Mouse (Mus musculus) adrenal gland, adult 8-10 months (tissue): ENCODE data around the gene Iqsec1. TPM values are rescaled to one million over a fixed set of nuclear protein-coding genes. Genes with fewer than 3 reads are reported as not detected.
A peak's percentile ranks its signal among the peaks of the same experiment; 100 is the strongest.

Experiments used
- DNase-seq: peaks from one replicate; pipeline ENCODE4 v3.0.0; 2022
- total RNA-seq, 4 experiments: library from RNA; stranded (reverse); gene quantifications; 2 replicates each; pipeline ENCODE4 v1.2.4; 2022

Iqsec1 gene
- total RNA-seq, 4 experiments from 2014 or later: 110 to 149 (median 131) TPM

- no peak for DNase-seq
Observed at GRCm38 (mm10) chr6:90720201-90720600, 268.3 kb downstream of the Iqsec1 start.

DNA sequence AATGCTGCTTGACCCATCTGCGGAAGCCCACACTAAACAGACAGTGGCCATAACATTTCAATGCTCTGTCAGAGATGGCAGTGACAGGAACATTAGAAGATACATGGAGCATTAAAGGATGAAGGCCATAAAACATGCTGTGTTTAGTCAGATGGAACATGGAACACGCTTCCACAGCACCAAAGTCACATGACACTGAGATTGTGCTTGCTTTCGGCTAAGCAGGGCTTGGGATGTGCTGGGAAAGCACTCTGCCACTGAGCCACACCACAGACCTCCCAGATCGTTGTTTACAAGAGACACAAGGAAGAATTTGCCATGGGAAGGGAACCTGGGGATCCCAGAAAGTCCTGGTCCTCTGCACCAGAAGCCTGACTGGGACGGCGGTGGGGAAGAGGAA lies 269.1 kb downstream of the Iqsec1 start:
- no peak for DNase-seq

DNA sequence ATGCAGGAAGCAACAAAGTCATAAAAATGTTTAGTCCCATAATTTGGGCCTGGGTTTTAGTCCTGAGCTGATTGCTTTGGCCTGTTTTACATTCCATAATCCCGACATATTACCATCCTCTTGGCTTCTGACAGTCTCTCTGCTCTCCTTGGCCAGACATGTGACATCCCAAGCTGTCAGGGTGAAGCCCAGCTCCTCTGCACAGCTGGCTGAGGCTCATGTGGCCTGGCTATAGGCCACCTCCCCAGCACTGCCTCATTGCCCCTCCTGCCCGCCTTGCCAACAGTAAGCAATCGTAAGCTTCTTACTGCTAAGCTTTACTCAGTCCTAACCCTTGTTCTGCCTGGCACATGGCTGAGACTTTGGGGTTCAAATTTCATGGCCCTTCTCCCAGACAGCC lies 270.0 kb downstream of the Iqsec1 start:
- no peak for DNase-seq

- no peak for DNase-seq
Observed at GRCm38 (mm10) chr6:90717711-90718110, 270.8 kb downstream of the Iqsec1 start.

- DNase-seq: no peak
Observed at GRCm38 (mm10) chr6:90716853-90717252, 271.6 kb downstream of the Iqsec1 start.

GRCm38 (mm10) chr6:90716066-90716704 lies 272.3 kb downstream of the Iqsec1 start:
- DNase-seq: peak; percentile 78

DNA sequence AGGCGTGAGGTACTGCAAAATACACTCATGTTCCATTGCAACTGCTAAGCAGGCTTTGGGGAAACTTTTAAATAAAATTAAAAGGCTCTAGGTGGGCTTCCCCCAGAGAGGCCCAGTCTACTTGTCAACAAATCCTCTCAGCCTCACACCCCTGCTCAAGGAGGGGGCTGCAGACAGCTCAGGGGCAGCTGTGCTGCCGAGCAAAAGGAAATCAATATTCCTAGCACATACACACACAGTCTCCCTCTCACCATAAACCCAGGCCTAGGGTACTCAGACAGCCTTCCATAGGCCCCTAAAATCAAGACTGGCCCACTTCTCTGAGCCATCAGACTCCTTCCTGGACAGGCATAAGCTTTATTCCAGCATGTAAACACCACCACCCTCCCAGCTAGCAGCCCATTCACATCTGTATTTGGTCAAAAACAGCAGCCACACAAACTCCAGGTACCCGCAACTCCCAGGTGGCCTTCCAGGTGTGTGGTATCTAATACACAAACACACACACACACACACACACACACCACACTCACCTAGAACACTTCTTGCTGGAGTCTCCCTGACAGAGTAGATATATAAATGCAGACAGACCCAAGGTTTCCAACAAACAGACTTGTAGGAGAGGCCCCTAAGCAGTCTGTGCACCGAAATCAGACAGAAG lies 273.1 kb downstream of the Iqsec1 start:
- DNase-seq: no peak

DNA sequence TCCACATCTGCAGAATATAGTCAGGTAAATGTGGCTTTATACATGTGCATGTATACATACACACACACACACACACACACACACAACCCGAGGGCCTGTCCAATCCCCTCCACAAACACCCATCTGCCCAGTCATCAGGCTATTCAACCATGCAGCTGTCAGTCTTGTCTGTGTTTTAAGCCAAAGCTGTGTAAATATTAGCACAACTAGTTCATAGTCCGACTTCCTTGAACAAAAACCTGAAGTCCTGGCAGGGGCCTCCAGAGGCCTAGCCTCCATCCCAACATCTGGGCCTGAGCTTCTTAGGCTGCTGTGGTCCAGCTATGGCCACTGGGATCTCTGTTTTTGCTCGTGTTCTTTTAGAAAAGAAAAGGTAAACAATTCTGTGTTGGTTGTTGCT lies 274.8 kb downstream of the Iqsec1 start:
- DNase-seq: no peak

DNA sequence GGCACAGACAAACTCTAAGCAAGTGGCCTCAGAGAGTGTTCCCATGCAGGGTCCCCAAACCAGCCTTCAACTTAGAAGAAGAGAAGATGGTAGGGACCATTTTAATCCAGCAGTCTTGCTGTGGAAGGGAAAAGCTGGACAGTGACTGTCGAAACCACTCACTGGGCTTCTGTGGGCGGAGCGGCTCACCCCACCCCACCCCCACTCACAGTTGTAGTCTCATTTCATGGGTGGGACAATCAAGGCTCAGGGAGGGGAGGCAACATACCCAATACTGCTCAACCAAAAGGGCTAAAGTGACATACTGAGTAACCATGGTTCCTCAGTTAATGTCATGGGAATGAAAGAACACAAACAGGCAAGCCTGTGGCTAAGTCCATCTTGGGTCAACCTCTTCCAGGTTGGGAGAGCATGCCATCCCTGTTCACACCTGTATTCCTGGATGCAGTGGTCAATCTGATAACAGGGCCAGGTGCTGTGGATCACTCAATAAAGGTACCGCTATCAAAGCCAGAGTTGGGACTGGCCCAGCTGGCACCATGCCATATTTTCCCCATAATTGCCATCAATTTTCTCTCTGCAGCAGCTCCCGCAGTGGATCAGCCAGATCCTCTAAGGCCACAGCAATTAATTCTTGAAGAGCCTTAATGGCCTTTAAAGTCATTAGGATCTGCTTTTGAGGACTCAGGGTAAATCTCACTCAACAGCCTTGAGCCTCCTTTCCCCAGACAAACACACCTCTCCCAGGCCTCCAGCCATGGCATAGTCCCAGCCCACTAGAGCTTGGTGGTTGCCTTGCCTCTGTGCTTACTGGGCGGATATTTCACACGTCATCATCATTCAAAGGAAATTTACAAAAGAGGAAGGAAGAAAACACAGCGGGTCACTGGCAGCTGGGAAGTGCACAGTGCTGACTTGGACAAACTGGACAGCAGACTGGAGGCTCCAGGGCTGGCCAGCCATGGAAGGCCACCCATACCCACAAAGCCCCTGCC lies 275.7 kb downstream of the Iqsec1 start:
- no peak for DNase-seq

DNA sequence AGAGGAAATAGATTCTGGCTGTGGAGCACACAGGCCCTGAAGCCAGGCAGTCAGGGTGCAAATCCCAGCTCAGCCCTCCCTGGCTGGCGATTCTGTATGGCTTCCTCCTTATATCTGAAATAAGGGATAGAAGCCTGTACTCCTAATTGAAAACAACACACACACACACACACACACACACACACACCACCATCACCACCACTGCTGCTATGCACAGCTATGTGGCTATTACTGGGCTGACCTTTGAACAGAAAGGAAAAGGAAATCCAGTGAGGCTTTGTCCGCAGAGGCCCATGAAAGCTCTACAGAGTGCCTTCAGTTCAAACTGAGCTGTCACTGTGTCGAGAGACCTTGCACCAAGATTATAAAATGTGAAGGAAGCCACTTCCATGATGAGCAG lies 276.4 kb downstream of the Iqsec1 start:
- no peak for DNase-seq

DNA sequence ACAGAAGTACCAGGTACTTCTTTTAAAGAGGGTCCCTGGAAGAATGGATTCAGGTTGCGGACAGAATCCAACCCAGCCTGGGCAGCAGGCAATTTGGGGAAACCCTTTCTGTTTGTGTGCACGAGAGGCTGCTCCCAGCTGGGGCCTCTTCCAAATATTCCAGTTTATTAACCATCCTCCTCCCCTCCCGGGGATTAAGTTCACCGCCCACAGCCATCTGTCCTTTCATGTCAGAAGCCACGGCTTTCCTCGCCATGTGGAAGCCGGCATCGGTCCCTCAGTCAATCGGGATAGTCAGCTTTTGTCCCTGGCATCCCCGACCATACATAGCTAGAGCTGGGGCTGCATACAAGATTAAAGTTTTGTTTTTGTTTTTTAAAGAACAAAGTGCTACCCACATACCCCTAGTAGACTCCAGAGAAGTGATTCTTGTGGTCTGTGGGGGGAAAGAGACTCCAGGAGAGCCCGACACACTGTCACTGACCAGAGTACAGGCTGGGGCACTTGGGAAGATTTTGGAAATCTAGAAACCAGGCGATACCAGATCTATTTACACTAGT lies 276.9 kb downstream of the Iqsec1 start:
- no peak for DNase-seq

DNA sequence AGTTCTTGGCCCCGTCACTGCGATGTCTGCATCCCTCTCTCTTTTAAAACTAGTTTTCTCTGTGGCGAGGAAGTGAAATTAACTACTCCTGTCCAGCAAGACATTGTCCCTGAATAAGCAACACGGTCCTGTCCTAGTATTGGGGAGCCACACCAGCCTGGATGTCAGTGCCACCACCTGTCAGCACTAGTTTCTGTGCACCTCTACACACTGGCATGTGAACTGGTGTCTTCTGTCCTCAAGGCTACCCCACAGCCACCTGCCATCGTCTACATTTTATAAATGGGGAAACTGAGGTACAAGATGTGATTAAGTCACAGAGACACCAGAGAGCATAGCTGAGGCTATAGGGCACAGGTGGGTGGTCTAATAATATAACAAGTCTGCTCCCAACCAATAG lies 277.7 kb downstream of the Iqsec1 start:
- no peak for DNase-seq

DNA sequence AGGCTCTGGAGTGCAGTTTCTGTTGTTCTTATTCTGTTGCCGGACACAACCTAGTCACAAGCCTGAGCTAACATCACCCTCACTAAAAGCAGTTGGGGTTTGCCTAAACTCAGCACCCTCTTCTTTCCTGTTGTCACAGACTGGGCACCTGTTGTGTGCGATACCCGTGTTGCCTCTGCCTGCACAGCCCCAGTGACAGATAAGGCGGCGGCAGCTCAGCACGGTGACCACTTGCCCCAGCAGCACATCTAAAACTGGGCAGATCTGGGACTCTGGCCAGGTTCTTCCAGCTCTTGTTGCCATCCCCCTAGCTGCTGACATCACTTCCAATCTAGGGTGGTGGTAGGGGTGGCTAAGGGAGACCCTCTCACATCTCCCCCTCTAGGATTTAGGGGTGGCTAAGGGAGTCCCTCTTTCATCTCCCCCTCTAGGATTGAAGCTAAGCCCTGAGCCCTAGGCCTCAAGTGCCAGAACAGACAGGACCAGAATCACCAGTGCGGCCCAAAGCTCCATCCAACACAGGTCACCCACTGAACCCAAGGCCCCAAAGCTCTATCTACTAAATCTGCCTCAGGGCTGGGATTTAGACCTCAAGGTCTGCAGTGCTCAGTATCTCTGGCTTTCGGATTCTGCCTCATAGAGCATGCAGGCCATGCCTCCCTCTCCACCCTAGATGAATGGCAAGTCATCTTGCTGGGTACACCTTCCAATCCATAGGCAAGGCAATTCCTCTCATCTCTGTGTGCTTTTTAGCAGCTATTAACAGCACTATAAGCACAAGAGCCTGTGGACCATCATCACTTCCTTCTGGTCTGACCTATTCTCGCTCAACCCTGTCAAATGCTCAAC lies 278.3 kb downstream of the Iqsec1 start:
- no peak for DNase-seq

DNA sequence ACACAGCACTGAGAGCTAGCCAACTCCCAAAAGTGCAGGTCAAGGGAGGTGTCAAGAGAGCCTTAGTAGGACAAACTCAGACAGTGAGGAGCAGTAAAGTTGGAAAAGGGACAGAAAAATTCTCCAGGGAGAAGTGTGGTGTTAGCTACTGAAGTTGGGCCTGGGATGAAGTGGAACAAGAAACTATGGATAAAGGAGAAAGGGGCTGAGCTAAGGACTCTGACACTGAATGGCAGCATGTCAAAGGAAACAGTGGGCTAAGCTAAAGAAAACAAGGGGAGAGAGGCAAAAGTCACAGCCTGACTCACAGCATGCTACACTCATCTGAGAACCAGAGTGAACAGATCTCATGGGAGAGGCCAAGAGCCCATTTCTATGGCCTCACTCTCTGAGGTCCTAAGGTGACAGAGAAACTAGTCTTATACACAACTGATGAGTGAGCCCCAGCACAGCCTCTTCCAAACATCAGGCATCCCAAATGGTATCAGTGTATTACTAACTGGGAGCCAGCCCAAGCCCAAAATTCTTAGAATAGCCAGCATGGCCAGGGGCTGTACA lies 280.3 kb downstream of the Iqsec1 start:
- DNase-seq: no peak

DNA sequence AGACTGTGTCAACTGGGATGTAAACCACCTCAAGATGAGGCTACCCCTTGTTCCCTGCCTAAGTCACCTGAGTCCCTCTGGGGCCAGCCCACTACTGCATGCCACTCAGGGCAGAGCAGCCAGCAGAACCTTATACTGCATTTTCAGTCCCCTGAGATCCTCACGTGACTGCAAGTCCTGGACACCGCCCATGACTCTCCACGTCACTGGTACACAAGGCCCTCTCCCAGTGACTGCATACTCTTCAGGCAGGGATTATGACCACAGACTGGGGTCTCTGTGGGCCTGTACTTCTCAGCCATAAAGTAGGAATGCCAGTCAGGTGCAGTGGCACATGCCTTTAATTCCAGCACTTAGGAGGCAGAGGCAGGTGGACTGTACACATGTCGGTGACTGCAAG lies 281.3 kb downstream of the Iqsec1 start:
- no peak for DNase-seq

DNA sequence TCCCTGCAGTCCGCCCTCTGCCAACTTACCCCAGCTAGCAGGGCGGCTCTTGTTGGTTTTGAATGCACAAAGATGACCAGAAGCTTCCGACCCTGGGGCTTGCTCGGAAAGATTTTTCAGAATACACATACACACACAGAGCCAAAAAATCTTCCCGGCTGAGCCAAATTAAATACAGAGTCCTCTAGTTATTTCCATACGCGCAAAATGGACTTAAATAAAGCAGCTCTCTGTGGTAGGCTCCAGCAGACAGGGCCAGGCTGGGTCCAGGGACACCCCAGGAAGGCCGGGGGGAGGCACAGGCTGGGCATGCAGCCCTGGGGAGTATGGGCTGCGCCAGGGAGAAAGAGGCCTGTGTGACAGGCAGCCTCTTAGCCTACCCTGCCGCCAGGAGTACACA lies 282.0 kb downstream of the Iqsec1 start:
- DNase-seq: no peak

GRCm38 (mm10) chr6:90705738-90706137 lies 282.7 kb downstream of the Iqsec1 start:
- DNase-seq: no peak

GRCm38 (mm10) chr6:90704705-90705344 lies 283.7 kb downstream of the Iqsec1 start:
- DNase-seq: no peak

- DNase-seq: no peak
Observed at GRCm38 (mm10) chr6:90703782-90704181, 284.7 kb downstream of the Iqsec1 start.

DNA sequence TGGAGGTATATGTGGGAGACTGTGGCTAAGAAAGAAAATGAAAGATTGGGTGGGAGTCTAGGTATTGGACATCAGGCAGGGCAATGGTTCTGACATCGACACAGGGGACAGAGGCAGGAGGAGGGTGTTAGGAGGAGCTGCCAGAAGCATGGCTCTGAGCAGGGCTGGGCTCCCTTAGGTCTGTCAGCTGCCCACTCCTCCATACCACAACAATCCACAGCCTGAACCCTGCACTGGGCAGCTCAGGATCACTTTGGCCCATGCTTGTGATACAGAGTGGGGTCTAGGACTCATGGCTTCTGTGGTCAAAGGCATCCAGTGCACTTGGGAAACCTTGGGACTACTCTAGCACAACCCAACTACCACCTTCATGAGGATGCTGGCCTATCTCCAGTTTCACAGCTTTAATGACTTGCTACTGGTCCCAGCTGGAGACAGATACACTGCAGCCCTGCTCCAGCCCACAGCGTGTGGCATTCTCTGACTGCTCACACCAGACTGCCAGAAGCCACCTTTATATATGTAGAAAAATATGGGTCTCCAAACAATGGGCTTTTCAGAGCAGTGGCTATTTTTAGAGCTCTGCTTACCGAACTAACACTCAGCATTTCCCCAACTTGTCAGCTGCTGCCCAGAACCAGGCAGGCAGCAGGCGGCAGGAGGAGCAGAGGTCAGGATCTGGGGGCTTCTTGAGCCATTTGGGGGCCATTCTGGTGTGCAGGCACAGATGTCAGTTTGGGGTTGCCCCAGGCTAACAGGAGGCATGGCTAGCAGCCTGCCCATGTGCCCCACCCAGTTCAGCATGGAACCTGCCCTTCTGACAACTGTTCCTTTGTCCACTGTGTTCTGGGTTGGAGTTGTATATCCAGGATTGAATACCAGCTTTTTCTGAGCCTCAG lies 285.4 kb downstream of the Iqsec1 start:
- DNase-seq: no peak
